Mouse (Mus musculus) hindbrain, embryonic 11.5 days (tissue): ENCODE results near the gene Ubap2. TPM values are rescaled to one million over a fixed set of nuclear protein-coding genes. Genes with fewer than 3 reads are reported as not detected.
A peak's percentile ranks its signal among the peaks of the same experiment; 100 is the strongest.

Source experiments
- ATAC-seq: fragments of 200-750 bp; cut with Nextera tagmentation; 2 replicates; pipeline ENCODE4 v1.8.0; 2017; ENCODE audit warnings: mild to moderate bottlenecking, moderate TSS enrichment, moderate library complexity; ENCODE audit not compliant: low FRiP score
- DNase-seq: peaks from one replicate; pipeline ENCODE4 v3.0.0-alpha.2; 2015; ENCODE audit warnings: low spot score
- H3K27ac ChIP-seq: fragments of 300-500 bp; sonication (generic); 2 replicates; pipeline ENCODE4 v1.5.1; 2014; ENCODE audit warnings: mild to moderate bottlenecking, low read depth, low read length
- H3K27me3 ChIP-seq: fragments of 300-500 bp; sonication (generic); 2 replicates; pipeline ENCODE4 v1.6.1; 2014; ENCODE audit warnings: mild to moderate bottlenecking, low read length, moderate library complexity, mixed read lengths; ENCODE audit not compliant: control insufficient read depth, insufficient read depth
- H3K36me3 ChIP-seq: fragments of 300-500 bp; sonication (generic); 2 replicates; pipeline ENCODE4 v1.6.1; 2014; ENCODE audit warnings: mild to moderate bottlenecking, low read length, moderate library complexity, mixed read lengths; ENCODE audit not compliant: control insufficient read depth, insufficient read depth
- H3K4me1 ChIP-seq: fragments of 300-500 bp; sonication (generic); replicated peaks from 2 replicates; pipeline ENCODE4 v1.6.1; 2014; ENCODE audit warnings: low read length, mixed read lengths; ENCODE audit not compliant: control insufficient read depth, insufficient read depth
- H3K4me2 ChIP-seq: fragments of 300-500 bp; sonication (generic); replicated peaks from 2 replicates; pipeline ENCODE4 v1.6.1; 2014; ENCODE audit warnings: mild to moderate bottlenecking, low read depth, low read length
- H3K4me3 ChIP-seq: fragments of 300-500 bp; sonication (generic); 2 replicates; pipeline ENCODE4 v1.5.1; 2014; ENCODE audit warnings: low read depth, low read length
- H3K9ac ChIP-seq: fragments of 300-500 bp; sonication (generic); 2 replicates; pipeline ENCODE4 v1.6.1; 2014; ENCODE audit warnings: low read depth, low read length
- H3K9me3 ChIP-seq: fragments of 300-500 bp; sonication (generic); 2 replicates; pipeline ENCODE4 v1.6.1; 2016; ENCODE audit warnings: low read length; ENCODE audit not compliant: control insufficient read depth
- WGBS: fragments of 180-500 bp; shearing (Covaris S2); extraction: QIAGEN DNeasy Blood & Tissue Kit; methylation state at CpG from one replicate; pipeline ENCODE4 v1.1.7; 2014; 5-methylcytosine and 5-hydroxymethylcytosine counted together
- polyA plus RNA-seq: library from polyadenylated mRNA; unstranded; fragments of >200 nt; fragmentation: Nextera tagmentation; extraction: Ambion mirVana; gene quantifications from 2 replicates; pipeline ENCODE4 v1.2.1, GENCODE M21; 2014

Gene Ubap2
- 62.2 and 66.3 TPM in 2 replicates for polyA plus RNA-seq

DNA sequence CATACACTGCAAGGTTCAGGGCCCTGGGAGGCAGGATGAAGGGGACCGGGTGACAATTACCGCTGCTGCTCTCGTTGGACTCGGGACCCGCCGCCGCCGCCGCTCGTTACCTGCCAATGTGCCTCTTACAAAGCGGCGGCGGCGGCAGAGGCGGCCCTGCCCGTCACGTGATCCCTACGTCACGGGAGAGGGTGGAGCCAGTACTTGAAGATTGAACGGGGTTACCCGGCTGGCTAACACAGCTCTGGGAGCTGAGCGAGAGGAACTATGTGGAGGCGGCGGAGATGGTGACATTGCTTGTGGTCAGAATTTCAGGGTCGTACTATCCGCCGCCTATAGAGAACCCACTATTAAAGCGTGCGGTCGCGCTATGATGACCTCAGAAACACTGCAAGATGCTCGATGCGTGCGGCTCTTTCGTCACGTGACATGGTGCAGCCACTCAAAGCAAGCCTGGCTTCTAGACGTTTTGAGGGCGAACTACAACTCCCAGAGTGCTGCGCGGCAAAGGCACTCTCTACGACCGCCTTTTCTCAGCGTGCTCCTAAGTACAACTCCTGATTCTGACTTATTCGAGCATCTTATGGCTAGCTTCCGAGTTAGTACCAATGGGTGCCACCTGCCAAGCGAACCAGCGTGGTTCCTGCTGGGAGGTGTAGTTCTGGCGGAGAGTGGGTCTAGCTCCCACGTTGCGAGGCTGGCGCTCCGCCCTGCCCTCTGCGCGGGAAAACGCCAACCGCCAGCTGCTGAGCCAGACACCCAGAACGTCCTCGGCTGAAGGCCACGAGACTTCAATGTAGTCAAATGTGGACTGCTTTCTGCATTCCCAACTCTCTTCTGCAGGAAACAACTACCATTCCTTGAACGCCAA lies at the start of gene Ubap2:
TSS of gene Ubap2 (minus strand) at position 165 of the 871 bp plus-strand sequence.
- WGBS: under 1% methylated on average over 60 of the region's 60 CpGs
- Histone ChIP-seq H3K27me3 (no peaks in the 10 kb centered on the region), H3K27ac (peak within 1 kb of the TSS; percentile 82), H3K9ac (peak within 1 kb of the TSS; percentile 98), H3K4me1 (peaks cover 9% of the 10 kb centered on the region), H3K36me3 (no peaks in the 10 kb centered on the region), H3K4me3 (peak within 1 kb of the TSS; percentile 92), H3K4me2 (peak within 1 kb of the TSS; percentile 87), H3K9me3 (no peaks in the 10 kb centered on the region)
- ATAC-seq (peak; percentile 98), DNase-seq (peak; percentile 98)

DNA sequence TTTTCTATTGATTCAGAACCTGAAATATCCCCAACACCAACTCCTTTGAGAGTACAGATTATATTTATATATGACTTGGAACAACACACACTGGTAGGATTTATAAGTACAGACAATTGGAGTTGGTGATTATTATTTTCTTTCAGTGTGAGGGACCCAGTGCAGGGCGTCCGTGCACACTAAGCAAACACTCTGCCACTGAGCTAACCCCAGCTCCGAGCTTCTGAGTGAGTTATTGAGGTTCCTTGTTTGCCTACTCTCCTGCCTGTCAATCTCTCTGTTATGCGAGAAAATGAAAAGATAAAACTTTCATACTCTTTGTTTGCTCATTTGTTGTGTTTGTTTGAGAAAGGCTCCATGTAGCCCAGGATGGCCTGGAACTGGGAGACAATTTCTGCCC lies 46.0 kb upstream of the Ubap2 start:
- H3K9me3 ChIP-seq: no peaks in the 10 kb centered on the region
- WGBS: 71% methylated on average over 4 of the region's 4 CpGs
- no peak overlapping the region for H3K9ac ChIP-seq
- no peak overlapping the region for H3K4me3 ChIP-seq
- H3K36me3 ChIP-seq: no peaks in the 10 kb centered on the region
- no peak overlapping the region for H3K4me2 ChIP-seq
- H3K27ac ChIP-seq: no peak overlapping the region
- DNase-seq (no peak), ATAC-seq (no peak)
- H3K4me1 ChIP-seq: no peaks in the 10 kb centered on the region
- H3K27me3 ChIP-seq: no peaks in the 10 kb centered on the region

DNA sequence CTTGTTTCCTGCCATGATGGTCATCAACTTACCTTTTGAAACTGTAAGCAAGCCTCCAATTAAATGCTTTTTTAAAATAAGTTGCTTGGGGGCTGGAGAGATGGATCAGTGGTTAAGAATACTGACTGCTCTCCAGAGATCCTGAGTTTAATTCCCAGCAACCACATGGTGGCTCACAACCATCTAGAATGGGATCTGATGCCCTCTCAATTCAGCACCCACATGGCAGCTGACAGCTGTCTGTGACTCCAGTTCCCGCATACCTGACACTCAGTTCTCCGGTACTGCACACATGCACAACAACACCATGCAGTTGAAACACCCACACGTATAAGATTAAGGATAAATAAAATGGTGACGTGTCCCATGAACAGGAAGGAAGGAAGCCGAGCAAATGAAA lies 43.3 kb upstream of the Ubap2 start:
- ATAC-seq (no peak), DNase-seq (no peak)
- Histone ChIP-seq H3K27me3 (no peaks in the 10 kb centered on the region), H3K4me3 (no peak overlapping the region), H3K4me2 (no peak overlapping the region), H3K9ac (no peak overlapping the region), H3K36me3 (no peaks in the 10 kb centered on the region), H3K9me3 (no peaks in the 10 kb centered on the region), H3K27ac (no peak overlapping the region), H3K4me1 (peaks cover under 1% of the 10 kb centered on the region; the same call in 1 of the 2 replicates)
- WGBS: 88% methylated on average over 5 of the region's 5 CpGs

DNA sequence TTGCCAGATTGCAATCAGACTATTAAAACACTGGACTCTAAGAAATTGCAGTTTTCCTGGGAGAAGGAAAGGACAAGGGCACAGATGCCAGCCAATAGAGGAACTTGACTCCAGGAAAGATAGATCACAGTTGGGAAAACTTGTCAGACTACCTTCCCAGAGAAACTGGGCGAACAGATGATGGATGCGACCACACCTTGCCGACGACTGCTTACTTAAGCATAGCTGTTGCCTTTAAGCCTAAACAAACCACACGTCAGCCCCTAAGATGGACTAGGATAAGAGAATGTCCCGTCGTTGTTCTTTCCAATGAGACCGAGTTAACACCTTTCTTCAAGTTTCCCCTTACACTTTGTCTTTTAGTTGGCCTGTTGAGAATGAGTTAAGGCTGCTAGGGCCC lies 40.2 kb upstream of the Ubap2 start:
- Histone ChIP-seq H3K27ac (peak overlapping the region; percentile 90; the same call in 1 of the 2 replicates), H3K4me2 (peak overlapping the region; percentile 76), H3K4me1 (peaks cover 4% of the 10 kb centered on the region; the same call in 1 of the 2 replicates), H3K27me3 (no peaks in the 10 kb centered on the region), H3K9me3 (no peaks in the 10 kb centered on the region), H3K4me3 (peak overlapping the region; percentile 97), H3K36me3 (0 out of 2 replicates have a peak, but pooled peaks cover 2% of the 10 kb centered on the region), H3K9ac (peak overlapping the region; percentile 69)
- peak; percentile 50; the same call in 1 of the 2 replicates for ATAC-seq
- no peak for DNase-seq
- WGBS: 53% methylated on average over 8 of the region's 8 CpGs

DNA sequence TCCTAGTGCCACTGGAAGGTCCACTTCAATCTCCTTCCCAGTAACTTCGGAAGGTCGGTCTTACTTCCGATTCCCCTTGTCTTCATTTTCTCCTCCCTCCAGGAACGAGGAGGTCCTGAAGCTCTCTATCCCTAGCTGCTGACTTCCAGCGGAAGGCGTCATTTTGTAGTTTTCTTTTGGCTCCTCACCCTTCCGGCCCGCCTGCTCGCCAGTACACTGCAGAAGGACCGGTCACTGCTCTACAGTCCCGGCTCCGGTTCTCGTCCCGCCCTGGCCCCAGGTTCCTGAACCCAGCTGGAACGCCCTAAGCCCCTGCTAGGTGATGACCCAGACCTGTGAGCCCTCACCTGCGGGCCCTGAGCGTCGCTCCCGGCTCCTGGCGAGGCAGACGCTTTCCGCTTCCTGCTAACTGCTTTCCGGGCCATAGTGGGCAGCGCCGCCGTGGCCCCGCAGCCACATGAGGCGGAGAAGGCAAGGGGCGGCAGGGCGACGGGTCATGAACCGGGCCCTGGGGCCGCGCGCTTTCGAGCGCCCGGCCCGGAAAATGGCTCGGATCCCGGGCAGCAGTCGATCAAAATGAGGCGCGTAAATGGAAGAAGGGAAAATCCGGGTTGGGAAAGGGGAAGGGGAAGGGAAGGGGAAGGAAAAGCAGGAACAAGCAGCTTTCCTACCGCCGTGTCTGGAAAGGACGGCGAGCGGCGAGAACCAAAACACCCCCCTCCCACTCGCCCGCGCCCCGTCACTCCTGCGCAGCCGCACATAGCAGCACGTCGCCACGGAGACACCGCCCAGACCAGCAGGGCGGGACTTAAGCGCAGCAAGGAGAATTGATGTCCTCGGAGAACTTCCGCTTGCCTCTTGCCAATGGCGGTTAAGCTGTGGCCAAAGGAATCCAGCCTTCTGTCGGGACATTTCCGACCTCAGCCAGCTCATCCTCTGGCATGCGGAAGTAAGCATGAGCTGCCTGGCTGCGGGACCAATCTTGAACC lies 39.5 kb upstream of the Ubap2 start, which contains the start of gene Dcaf12:
TSS of gene Dcaf12 (minus strand) at position 749 of the 989 bp plus-strand sequence.
- Histone ChIP-seq H3K4me2 (peak within 1 kb of the TSS; percentile 76), H3K36me3 (peaks cover 4% of the 10 kb centered on the region; the same call in 1 of the 2 replicates), H3K27me3 (no peaks in the 10 kb centered on the region), H3K9me3 (no peaks in the 10 kb centered on the region), H3K27ac (peak within 1 kb of the TSS; percentile 90), H3K4me3 (peak within 1 kb of the TSS; percentile 97), H3K9ac (peak within 1 kb of the TSS; percentile 95), H3K4me1 (peaks cover 4% of the 10 kb centered on the region; the same call in 1 of the 2 replicates)
- WGBS: under 1% methylated on average over 69 of the region's 70 CpGs
- DNase-seq: peak; percentile 95
- peak; percentile 97 for ATAC-seq

DNA sequence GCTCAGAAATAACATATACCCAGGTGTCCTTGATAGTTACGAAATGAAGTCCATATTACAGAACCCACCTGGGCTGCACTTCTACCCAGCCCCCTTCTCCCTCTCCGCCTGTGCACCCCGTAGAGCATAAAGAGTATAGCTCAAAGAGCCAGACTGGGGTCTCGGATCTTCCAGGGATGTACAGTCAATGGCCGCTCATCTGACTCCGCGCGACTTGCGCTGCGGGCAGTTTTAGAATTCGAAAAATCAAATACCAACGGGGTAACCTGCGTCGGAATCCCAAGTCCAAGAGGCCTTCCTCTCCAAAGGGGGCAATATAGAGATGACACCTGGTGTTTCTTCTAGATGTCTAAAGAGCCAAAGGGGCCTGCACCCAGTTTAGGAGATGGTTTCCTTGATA lies 38.8 kb upstream of the Ubap2 start:
- peak overlapping the region; percentile 97 for H3K4me3 ChIP-seq
- H3K27ac ChIP-seq: no peak overlapping the region
- no peaks in the 10 kb centered on the region for H3K9me3 ChIP-seq
- WGBS: 19% methylated on average over 14 of the region's 14 CpGs
- H3K4me1 ChIP-seq: peaks cover 4% of the 10 kb centered on the region; the same call in 1 of the 2 replicates
- peak overlapping the region; percentile 76 for H3K4me2 ChIP-seq
- H3K36me3 ChIP-seq: peaks cover 4% of the 10 kb centered on the region; the same call in 1 of the 2 replicates
- peak overlapping the region; percentile 95 for H3K9ac ChIP-seq
- DNase-seq (no peak), ATAC-seq (no peak)
- H3K27me3 ChIP-seq: no peaks in the 10 kb centered on the region

DNA sequence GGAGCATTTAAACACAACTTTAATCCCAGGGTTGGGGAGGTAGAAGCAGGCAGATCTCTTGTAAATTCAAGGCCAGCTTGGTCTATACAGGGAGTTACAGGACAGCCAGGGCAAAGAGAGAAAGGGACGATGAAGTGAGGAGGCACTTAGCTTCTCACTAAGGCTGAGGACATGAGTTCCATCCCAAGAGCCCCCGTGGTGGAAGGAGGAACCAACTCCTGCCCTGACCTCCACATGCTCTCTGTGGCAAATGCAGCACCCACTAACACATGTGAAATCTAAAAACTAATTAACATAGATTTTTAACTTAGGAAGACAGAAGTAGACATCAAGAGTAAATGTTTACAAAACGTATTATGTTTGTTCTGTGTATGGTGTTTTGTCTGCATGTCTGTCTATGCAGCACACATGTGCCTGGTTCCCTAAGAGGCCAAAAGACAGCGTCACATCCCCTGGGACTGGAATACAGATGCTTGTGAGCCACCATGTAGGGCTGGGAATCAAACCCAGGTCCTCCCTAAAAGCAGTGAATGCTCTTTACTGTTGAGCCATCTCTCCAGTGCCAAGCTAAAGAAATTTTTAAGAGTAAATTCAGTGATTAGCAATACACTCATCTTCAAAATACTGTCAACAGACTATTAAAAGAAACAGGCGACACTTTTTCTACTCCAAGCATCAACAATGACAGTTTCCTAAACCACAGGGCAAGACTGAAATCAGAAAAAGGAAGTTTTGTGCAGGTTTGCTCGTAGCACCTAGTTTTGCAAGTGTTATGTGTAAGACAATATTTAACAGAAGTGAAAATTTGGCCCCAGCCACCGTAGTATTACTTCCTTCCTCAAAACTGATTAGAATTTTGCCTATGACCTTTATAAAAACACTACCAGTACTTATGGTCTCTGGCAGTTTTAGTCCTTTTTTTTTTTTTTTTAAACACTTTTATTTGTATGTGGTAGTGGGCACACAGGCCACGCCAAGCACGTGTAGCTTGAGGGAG lies 35.9 kb upstream of the Ubap2 start:
- no peaks in the 10 kb centered on the region for H3K9me3 ChIP-seq
- no peak for DNase-seq
- H3K36me3 ChIP-seq: peaks cover 4% of the 10 kb centered on the region; the same call in 1 of the 2 replicates
- H3K4me2 ChIP-seq: no peak overlapping the region
- 93% methylated on average over 9 of the region's 9 CpGs for WGBS
- no peak overlapping the region for H3K4me3 ChIP-seq
- H3K27me3 ChIP-seq: no peaks in the 10 kb centered on the region
- no peak for ATAC-seq
- H3K9ac ChIP-seq: no peak overlapping the region
- H3K27ac ChIP-seq: no peak overlapping the region
- peaks cover 4% of the 10 kb centered on the region; the same call in 1 of the 2 replicates for H3K4me1 ChIP-seq
